Mouse (Mus musculus): ENCODE data around the gene Perp. TPM values are rescaled to one million over a fixed set of nuclear protein-coding genes. Genes with fewer than 3 reads are reported as not detected.

The Perp gene
- polyA plus RNA-seq, 1 experiment from 2014 or later: 162 TPM

DNA sequence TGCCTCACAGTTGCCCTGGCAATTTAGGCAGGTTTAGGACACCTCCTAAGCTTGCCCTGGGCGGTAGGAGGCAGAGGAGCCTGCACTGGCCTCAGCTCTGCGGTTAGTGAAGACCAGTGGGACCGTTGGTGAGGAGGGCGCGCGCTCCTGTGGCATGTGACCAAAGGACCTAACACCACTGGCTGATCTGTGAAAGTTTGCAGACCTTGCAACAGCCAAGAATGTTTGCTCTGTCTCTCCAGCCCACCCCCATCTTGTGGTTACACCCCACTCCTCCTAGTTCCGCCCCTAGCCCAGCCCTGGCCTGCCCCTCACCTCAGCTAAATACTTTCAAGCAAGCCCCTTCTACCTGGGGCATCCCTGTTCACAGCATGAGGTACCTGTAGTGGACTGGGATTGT is 13.0 kb upstream of the Perp start:
- no peak for ATAC-seq (ENCODE audit: insufficient number of reproducible peaks, insufficient read depth, low FRiP score, low read depth)
- no peak overlapping the region for H3K4me2 ChIP-seq (ENCODE audit: low read length)
- no peaks in the 10 kb centered on the region for H3K4me1 ChIP-seq (ENCODE audit: control insufficient read depth in 2 of 2, insufficient read depth in 2 of 2, low read length in 2 of 2)
- H3K36me3 ChIP-seq (ENCODE audit: control insufficient read depth, insufficient read depth, low read length): no peaks in the 10 kb centered on the region
- no peaks in the 10 kb centered on the region for H3K9me3 ChIP-seq (ENCODE audit: control insufficient read depth, low read length)
- H3K4me3 ChIP-seq (ENCODE audit: control insufficient read depth in 1 of 2, insufficient read depth in 1 of 2, low read depth in 1 of 2, low read length in 2 of 2): no peak overlapping the region
- no peak overlapping the region for H3K27ac ChIP-seq (replicated peaks in 1 of 2; ENCODE audit: control insufficient read depth in 1 of 2, insufficient read depth in 1 of 2, low read depth in 2 of 2, low read length in 2 of 2)
- no peaks in the 10 kb centered on the region for H3K27me3 ChIP-seq (ENCODE audit: control insufficient read depth, insufficient read depth, low read length)
- no peak overlapping the region for H3K9ac ChIP-seq (ENCODE audit: low read length)
- 41% methylated on average over 7 of the region's 7 CpGs for WGBS

DNA sequence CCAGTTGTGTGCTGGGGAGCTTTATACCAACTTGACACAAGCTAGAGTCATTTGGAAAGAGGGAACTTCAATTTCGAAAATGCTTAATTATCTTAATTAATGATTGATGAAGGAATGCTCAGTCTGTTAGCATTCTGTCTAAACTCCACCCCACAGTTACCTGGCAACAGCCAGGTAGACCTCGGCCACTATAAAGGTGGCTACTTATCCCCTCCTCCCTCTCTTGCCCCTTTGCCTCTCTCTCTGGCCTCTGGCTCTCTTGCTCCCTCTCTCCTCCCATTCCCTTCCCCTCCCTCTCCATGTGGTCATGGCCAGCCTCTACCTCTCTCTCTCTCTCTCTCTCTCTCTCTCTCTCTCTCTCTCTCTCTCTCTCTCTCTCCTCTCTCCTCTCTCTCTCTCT is 10.4 kb upstream of the Perp start:
- H3K4me2 ChIP-seq (ENCODE audit: low read length): no peak overlapping the region
- H3K9me3 ChIP-seq (ENCODE audit: control insufficient read depth, low read length): no peaks in the 10 kb centered on the region
- no peak overlapping the region for H3K9ac ChIP-seq (ENCODE audit: low read length)
- WGBS: 43% methylated on average over 2 of the region's 2 CpGs
- no peak overlapping the region for H3K27ac ChIP-seq (replicated peaks in 1 of 2; ENCODE audit: control insufficient read depth in 1 of 2, insufficient read depth in 1 of 2, low read depth in 2 of 2, low read length in 2 of 2)
- no peak overlapping the region for H3K4me3 ChIP-seq (ENCODE audit: control insufficient read depth in 1 of 2, insufficient read depth in 1 of 2, low read depth in 1 of 2, low read length in 2 of 2)
- H3K4me1 ChIP-seq (ENCODE audit: control insufficient read depth in 2 of 2, insufficient read depth in 2 of 2, low read length in 2 of 2): peaks cover under 1 to 3% of the 10 kb centered on the region in 2 experiments; a peak in 2 of 4 replicates
- ATAC-seq (ENCODE audit: insufficient number of reproducible peaks, insufficient read depth, low FRiP score, low read depth): no peak
- H3K27me3 ChIP-seq (ENCODE audit: control insufficient read depth, insufficient read depth, low read length): no peaks in the 10 kb centered on the region
- H3K36me3 ChIP-seq (ENCODE audit: control insufficient read depth, insufficient read depth, low read length): no peaks in the 10 kb centered on the region

DNA sequence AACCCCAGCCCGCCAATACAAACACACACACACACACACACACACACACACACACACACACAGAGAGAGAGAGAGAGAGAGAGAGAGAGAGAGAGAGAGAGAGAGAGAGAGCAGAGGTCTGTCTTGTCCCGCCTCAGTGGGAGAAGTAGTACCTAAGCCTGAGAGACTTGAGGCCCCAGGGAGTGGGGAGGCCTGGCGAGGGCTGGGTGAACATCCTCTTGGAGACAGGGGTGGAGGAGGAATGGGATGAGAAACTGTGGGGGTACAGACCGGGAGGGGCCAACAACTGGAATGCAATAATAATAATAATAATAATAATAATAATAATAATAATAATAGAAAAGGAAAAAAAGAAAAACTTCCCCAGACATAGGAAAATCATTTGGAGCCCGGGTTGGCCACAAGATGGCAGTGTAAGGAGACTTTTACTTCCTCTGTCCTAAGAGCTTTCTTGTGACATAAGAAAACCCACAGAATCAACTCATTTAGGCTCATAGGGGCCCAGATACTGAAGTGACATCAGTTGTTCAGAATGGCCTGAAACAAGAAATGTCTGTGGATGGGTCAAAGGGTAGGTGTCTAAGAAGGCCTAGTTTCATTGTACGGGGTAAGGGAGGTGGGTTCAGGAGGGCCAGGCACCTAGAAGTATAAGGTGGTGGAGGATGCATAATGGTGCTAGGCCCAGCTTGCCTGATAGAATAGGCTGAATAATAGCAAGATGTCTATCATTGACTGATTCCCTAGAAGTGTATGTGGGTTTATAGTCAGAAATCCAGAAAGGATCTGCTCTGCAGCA is 8.9 kb upstream of the Perp start:
- no peak overlapping the region for H3K27ac ChIP-seq (replicated peaks in 1 of 2; ENCODE audit: control insufficient read depth in 1 of 2, insufficient read depth in 1 of 2, low read depth in 2 of 2, low read length in 2 of 2)
- H3K4me2 ChIP-seq (ENCODE audit: low read length): no peak overlapping the region
- no peak for ATAC-seq (ENCODE audit: insufficient number of reproducible peaks, insufficient read depth, low FRiP score, low read depth)
- no peak overlapping the region for H3K9ac ChIP-seq (ENCODE audit: low read length)
- no peaks in the 10 kb centered on the region for H3K27me3 ChIP-seq (ENCODE audit: control insufficient read depth, insufficient read depth, low read length)
- H3K9me3 ChIP-seq (ENCODE audit: control insufficient read depth, low read length): no peaks in the 10 kb centered on the region
- 48% methylated on average over 6 of the region's 6 CpGs for whole genome bisulfite sequencing
- no peak overlapping the region for H3K4me3 ChIP-seq (ENCODE audit: control insufficient read depth in 1 of 2, insufficient read depth in 1 of 2, low read depth in 1 of 2, low read length in 2 of 2)
- H3K36me3 ChIP-seq (ENCODE audit: control insufficient read depth, insufficient read depth, low read length): no peaks in the 10 kb centered on the region
- peaks cover 5 to 7% of the 10 kb centered on the region in 2 experiments; a peak in 3 of 4 replicates for H3K4me1 ChIP-seq (ENCODE audit: control insufficient read depth in 2 of 2, insufficient read depth in 2 of 2, low read length in 2 of 2)

DNA sequence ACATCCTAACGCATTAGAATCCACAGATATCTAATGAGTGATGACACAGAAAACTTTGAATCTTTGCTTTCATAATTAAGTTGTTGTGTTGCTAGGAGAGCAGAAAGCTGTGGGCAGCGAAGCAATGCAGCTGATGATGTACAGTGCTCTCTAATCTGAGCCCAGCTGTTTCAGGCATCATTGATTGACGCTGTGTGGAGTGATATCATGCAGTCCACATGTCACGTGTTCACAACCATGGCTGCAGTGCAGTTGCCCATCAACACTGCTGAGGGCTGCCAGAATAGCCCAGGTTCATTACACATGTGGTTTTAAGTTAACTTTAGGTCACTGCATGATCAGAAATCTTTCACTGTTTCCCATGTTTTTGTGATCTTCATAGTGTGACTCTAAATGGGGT is 5.3 kb upstream of the Perp start:
- Histone ChIP-seq H3K4me1 (ENCODE audit: control insufficient read depth in 2 of 2, insufficient read depth in 2 of 2, low read length in 2 of 2) (peaks cover 7 to 12% of the 10 kb centered on the region in 2 experiments; a peak in 3 of 4 replicates), H3K9ac (ENCODE audit: low read length) (no peak overlapping the region), H3K4me2 (ENCODE audit: low read length) (no peak overlapping the region), H3K27ac (replicated peaks in 1 of 2; ENCODE audit: control insufficient read depth in 1 of 2, insufficient read depth in 1 of 2, low read depth in 2 of 2, low read length in 2 of 2) (no peak overlapping the region), H3K4me3 (ENCODE audit: control insufficient read depth in 1 of 2, insufficient read depth in 1 of 2, low read depth in 1 of 2, low read length in 2 of 2) (no peak overlapping the region), H3K9me3 (ENCODE audit: control insufficient read depth, low read length) (no peaks in the 10 kb centered on the region), H3K36me3 (ENCODE audit: control insufficient read depth, insufficient read depth, low read length) (no peaks in the 10 kb centered on the region), H3K27me3 (ENCODE audit: control insufficient read depth, insufficient read depth, low read length) (peaks cover 2% of the 10 kb centered on the region; the same call in 1 of the 2 replicates)
- no peak for ATAC-seq (ENCODE audit: insufficient number of reproducible peaks, insufficient read depth, low FRiP score, low read depth)
- 19% methylated on average over 4 of the region's 4 CpGs for WGBS

DNA sequence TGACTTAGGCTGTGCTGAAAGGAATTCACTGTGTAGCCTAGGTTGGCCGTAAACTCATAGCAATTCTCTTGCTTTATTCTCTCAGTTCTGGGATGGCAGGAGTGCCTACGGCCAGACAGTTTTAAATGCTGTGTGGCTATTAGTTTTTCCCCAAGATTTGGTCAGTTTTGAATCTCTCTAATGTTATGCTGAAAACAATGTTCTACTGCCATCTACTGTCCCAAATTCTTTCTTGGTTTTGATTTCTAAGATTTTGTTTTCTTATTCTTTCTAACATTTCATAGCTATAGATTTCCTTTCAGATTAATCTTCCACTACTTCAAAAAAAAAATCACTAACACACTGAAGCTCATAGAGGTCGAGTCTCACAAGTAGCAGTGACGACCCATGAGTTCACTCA is 4.1 kb upstream of the Perp start:
- Histone ChIP-seq H3K27ac (replicated peaks in 1 of 2; ENCODE audit: control insufficient read depth in 1 of 2, insufficient read depth in 1 of 2, low read depth in 2 of 2, low read length in 2 of 2) (no peak overlapping the region), H3K9me3 (ENCODE audit: control insufficient read depth, low read length) (no peaks in the 10 kb centered on the region), H3K4me1 (ENCODE audit: control insufficient read depth in 2 of 2, insufficient read depth in 2 of 2, low read length in 2 of 2) (peaks cover 7 to 16% of the 10 kb centered on the region in 2 experiments; a peak in 3 of 4 replicates), H3K36me3 (ENCODE audit: control insufficient read depth, insufficient read depth, low read length) (no peaks in the 10 kb centered on the region), H3K9ac (ENCODE audit: low read length) (no peak overlapping the region), H3K4me3 (ENCODE audit: control insufficient read depth in 1 of 2, insufficient read depth in 1 of 2, low read depth in 1 of 2, low read length in 2 of 2) (no peak overlapping the region), H3K4me2 (ENCODE audit: low read length) (no peak overlapping the region), H3K27me3 (ENCODE audit: control insufficient read depth, insufficient read depth, low read length) (peaks cover 3% of the 10 kb centered on the region; the same call in 1 of the 2 replicates)
- no peak for ATAC-seq (ENCODE audit: insufficient number of reproducible peaks, insufficient read depth, low FRiP score, low read depth)
- WGBS: 60% methylated on average over 4 of the region's 4 CpGs

DNA sequence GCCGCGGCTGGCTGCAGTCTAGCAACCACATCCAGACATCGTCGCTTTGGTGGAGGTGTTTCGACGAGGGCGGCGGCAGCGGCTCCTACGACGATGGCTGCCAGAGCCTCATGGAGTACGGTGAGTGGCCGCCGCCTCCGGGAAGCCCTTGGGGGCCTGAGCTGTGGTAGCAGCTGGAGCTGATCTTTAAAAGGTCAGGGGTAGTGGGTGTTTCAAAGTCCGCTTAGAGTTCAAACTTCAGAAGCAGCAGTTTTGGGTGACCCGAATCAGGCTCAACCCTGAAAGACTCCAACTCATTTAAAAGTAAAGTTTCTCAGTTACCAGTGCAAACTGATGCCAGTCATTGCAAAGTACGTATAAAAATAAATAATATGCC is 455 bp downstream of the Perp start:
- no peak for ATAC-seq (ENCODE audit: insufficient number of reproducible peaks, insufficient read depth, low FRiP score, low read depth)
- H3K4me1 ChIP-seq (ENCODE audit: control insufficient read depth in 2 of 2, insufficient read depth in 2 of 2, low read length in 2 of 2): peaks cover 4 to 18% of the 10 kb centered on the region in 2 experiments; a peak in 3 of 4 replicates
- no peaks in the 10 kb centered on the region for H3K36me3 ChIP-seq (ENCODE audit: control insufficient read depth, insufficient read depth, low read length)
- H3K9me3 ChIP-seq (ENCODE audit: control insufficient read depth, low read length): no peaks in the 10 kb centered on the region
- H3K9ac ChIP-seq (ENCODE audit: low read length): peak overlapping the region; percentile 89
- H3K4me2 ChIP-seq (ENCODE audit: low read length): peak overlapping the region; percentile 84
- peak overlapping the region; percentile 59 to 78 for H3K4me3 ChIP-seq (ENCODE audit: control insufficient read depth in 1 of 2, insufficient read depth in 1 of 2, low read depth in 1 of 2, low read length in 2 of 2)
- peaks cover 3% of the 10 kb centered on the region; the same call in 1 of the 2 replicates for H3K27me3 ChIP-seq (ENCODE audit: control insufficient read depth, insufficient read depth, low read length)
- WGBS: 4% methylated on average over 18 of the region's 18 CpGs
- peak overlapping the region; percentile 15 to 68; a peak in 3 of 4 replicates for H3K27ac ChIP-seq (replicated peaks in 1 of 2; ENCODE audit: control insufficient read depth in 1 of 2, insufficient read depth in 1 of 2, low read depth in 2 of 2, low read length in 2 of 2)

DNA sequence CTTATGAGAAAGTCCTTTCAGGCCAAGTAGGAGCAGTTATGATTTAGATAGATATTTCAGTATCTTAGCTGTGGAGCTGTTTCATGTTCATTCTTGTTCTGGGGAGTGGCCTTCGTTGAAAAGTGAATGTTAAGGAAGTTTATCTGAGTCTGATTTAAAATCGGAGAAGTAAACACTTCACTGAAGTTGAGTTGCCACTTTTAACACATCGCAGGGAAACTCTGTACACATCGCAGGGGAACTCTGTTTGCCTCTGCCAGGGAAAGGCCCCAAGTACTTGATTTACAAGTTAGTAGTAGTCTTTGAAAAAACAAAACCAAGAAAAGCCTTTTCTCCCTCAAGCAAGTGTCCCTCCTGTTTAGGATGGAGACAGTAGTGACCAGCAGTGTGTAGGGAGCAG is 891 bp downstream of the Perp start:
- Histone ChIP-seq H3K4me1 (ENCODE audit: control insufficient read depth in 2 of 2, insufficient read depth in 2 of 2, low read length in 2 of 2) (peaks cover 4 to 18% of the 10 kb centered on the region in 2 experiments; a peak in 3 of 4 replicates), H3K9me3 (ENCODE audit: control insufficient read depth, low read length) (no peaks in the 10 kb centered on the region), H3K36me3 (ENCODE audit: control insufficient read depth, insufficient read depth, low read length) (no peaks in the 10 kb centered on the region), H3K27me3 (ENCODE audit: control insufficient read depth, insufficient read depth, low read length) (peaks cover 3% of the 10 kb centered on the region; the same call in 1 of the 2 replicates), H3K27ac (replicated peaks in 1 of 2; ENCODE audit: control insufficient read depth in 1 of 2, insufficient read depth in 1 of 2, low read depth in 2 of 2, low read length in 2 of 2) (peak overlapping the region; percentile 68 to 89), H3K4me3 (ENCODE audit: control insufficient read depth in 1 of 2, insufficient read depth in 1 of 2, low read depth in 1 of 2, low read length in 2 of 2) (peak overlapping the region; percentile 14 to 78; a peak in 3 of 4 replicates), H3K9ac (ENCODE audit: low read length) (peak overlapping the region; percentile 89), H3K4me2 (ENCODE audit: low read length) (peak overlapping the region; percentile 84)
- no peak for ATAC-seq (ENCODE audit: insufficient number of reproducible peaks, insufficient read depth, low FRiP score, low read depth)
- WGBS: 18% methylated on average over 4 of the region's 4 CpGs
